Mouse (Mus musculus) cerebellum, postnatal 4 days (tissue): ENCODE data around the gene Ccdc70.
A peak's percentile ranks its signal among the peaks of the same experiment; 100 is the strongest.
"Not testable (repeated sequence)": the region's sequence is repeated elsewhere in the genome, so short reads cannot be mapped to it uniquely, and the experiment has no call there.

Experiments used
- DNase-seq, 2 experiments: peaks; one replicate each; pipeline ENCODE4 v3.0.0; 2022; ENCODE audit warnings: low spot score in 2 of 2, mixed read lengths in 1 of 2

Ccdc70 gene

GRCm38 (mm10) chr8:21969475-21969874 lies at the start of gene Ccdc70:
TSS of gene Ccdc70 (plus strand) at chr8:21969775.
- DNase-seq = no peak

DNA sequence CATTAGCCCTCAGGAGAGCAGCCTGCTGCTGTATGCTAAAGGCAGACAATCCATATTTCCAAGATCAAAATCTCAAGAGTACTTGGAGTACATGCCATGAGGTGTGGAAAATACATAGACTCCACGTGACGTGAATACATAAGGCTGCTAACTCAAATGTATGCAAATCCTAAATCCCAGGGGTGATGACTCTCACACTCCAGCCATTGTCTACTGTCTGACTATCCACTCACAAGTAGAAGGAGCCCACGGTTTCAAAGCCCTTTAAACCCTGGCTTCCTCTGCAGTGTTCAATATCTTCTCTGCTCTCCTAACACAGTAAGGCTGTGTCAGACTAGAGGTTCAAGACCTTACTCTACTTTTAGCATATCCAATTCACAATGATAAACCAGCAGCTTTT lies 38.8 kb upstream of the Ccdc70 start:
- not testable (repeated sequence) for DNase-seq

DNA sequence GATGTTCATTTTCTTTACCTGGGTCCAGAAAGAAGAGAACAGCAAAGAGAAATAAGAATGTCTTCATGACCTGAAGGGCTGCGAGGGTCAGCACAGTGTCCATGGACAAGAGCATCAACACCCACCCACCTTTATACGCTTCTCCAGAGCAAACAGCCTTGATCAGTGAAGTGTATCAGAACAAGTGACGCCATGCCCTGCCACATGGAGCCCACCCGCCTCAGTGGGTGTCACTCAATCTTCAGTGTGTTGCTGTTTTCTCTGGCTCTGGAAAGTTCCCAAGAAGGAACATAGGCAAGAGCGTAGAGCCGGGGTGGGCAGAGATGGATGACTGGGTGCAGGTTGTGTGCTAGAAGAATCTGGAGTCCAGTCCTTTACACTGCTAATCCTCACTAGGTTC lies 37.0 kb upstream of the Ccdc70 start, which contains the start of gene Defb15:
TSS of gene Defb15 (minus strand) at position 101 of the 400 bp plus-strand sequence.
- no peak for DNase-seq

DNA sequence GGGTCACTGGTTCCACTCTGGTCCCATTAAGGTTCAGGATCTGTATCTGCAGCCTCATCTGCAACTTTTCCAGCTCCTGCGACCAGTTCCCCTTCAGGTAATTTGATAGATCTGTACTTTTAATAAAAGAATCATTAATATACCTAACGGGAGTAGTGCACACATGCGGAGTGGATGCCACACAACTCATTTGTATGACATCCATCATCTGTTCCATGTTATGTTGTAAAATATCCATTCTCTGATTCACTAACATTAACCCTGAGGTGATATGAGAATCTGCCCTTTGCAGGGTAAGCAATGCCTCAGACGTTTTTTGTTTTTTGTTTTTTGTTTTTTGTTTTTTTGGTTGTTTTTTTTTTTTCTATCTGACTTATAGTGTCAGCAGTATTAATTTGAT lies 31.5 kb upstream of the Ccdc70 start, which contains the start of gene Defb35:
TSS of gene Defb35 (plus strand) at position 301 of the 400 bp plus-strand sequence.
- DNase-seq = not testable (repeated sequence)

- no peak for DNase-seq
These were observed 23.1 kb upstream of the Ccdc70 start, which contains the start of gene Defb13 for GRCm38 (mm10) chr8:21946462-21946861. TSS of gene Defb13 (plus strand) at chr8:21946762.

GRCm38 (mm10) chr8:21947311-21948017 lies 22.1 kb upstream of the Ccdc70 start:
- DNase-seq = peak in 1 of 2 experiments; percentile 10

DNA sequence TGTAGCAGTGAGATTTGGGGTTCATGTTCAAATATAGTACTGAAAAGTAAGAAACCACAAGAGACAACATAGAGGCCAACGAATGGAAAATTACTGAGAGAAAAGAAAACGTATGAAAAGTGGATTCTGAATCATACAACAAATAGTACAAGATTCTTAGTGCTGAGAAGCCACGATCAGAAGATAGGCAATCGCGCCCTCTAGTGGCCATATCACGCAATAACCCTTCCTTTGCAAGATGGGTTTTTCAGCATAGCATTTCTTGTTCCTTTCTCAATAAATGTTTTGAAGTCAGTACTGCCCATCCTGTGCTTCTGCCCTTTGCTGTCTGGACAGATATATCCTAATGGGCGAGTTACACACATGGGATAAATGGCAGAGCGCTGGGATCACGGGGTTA lies 14.3 kb upstream of the Ccdc70 start:
- DNase-seq = peak; percentile 36 to 58

GRCm38 (mm10) chr8:21956336-21956735 lies 13.2 kb upstream of the Ccdc70 start:
- no peak for DNase-seq

DNA sequence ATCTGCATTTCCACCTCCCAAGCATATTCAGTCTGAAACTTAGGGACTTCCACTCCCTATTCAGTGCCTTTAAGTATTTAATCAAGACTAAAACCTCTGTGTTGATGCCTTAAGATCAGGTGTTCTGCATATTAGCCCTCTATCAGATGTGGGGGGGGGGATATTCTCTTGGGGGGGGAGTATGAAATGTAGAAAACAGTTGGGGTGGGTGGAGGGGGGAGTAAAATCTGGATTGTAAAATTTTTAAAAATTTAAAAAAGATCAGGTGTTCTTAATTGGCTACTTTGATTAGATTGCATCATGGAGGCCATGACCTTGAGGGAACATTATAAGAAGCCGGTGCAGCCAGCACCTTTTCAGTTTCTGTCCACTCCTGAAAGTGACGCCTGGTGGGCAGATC lies 11.2 kb upstream of the Ccdc70 start, which contains the start of gene Fam90a1a:
TSS of gene Fam90a1a (plus strand) at position 301 of the 400 bp plus-strand sequence.
- no peak for DNase-seq

- DNase-seq = no peak
These were observed 2.9 kb upstream of the Ccdc70 start for GRCm38 (mm10) chr8:21966646-21967045.

- peak in 1 of 2 experiments; percentile 6 for DNase-seq
These were observed 8.6 kb downstream of the Ccdc70 start for GRCm38 (mm10) chr8:21978193-21978592.

GRCm38 (mm10) chr8:21981664-21982337 lies 12.2 kb downstream of the Ccdc70 start:
- DNase-seq = peak in 1 of 2 experiments; percentile 18

DNA sequence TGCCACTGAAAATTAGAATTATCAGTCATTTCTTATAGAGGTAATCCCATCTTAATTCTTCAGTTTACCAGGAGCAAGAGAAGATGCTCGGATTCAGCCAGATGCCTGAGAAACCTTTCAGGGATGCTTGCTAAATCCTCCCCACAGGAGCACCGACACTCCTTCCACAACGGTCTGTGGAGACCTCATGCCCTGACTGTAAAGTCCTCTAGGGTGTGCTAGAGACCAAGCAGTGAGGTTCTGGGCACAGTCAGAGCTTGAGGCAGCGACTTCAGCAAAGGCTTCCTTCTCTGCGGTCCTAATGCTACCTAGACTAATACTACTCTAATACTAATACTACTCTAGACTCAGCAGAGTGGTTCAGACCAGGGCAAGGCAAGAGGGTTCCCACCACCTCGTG lies 22.6 kb downstream of the Ccdc70 start:
- peak in 1 of 2 experiments; percentile 33 for DNase-seq

GRCm38 (mm10) chr8:21995181-21995580 lies 25.6 kb downstream of the Ccdc70 start:
- DNase-seq = no peak

- no peak for DNase-seq
These were observed 35.4 kb downstream of the Ccdc70 start for GRCm38 (mm10) chr8:22004750-22005522.

GRCm38 (mm10) chr8:22006423-22006822 lies 36.8 kb downstream of the Ccdc70 start:
- no peak for DNase-seq

GRCm38 (mm10) chr8:22009403-22009802 lies 39.8 kb downstream of the Ccdc70 start:
- DNase-seq = no peak

GRCm38 (mm10) chr8:22013034-22013707 lies 43.6 kb downstream of the Ccdc70 start:
- no peak for DNase-seq

- DNase-seq = no peak
These were observed 48.2 kb downstream of the Ccdc70 start for GRCm38 (mm10) chr8:22017731-22018130.

GRCm38 (mm10) chr8:22019498-22019897 lies 49.9 kb downstream of the Ccdc70 start:
- DNase-seq = no peak

- DNase-seq = no peak
These were observed 52.7 kb downstream of the Ccdc70 start for GRCm38 (mm10) chr8:22022244-22022643.
